Mouse (Mus musculus) olfactory bulb, adult 2 months (tissue): ENCODE data around the gene Tmem220.

Experiments
- CTCF ChIP-seq: fragments of 200-500 bp; IDR thresholded peaks from 2 replicates; pipeline ENCODE4 v1.5.1; 2012; ENCODE audit warnings: low read depth, mild to moderate bottlenecking, low read length, moderate library complexity; ENCODE audit not compliant: insufficient read depth
- POLR2A ChIP-seq: fragments of 200-500 bp; IDR thresholded peaks from 2 replicates; pipeline ENCODE4 v1.6.1; 2012; ENCODE audit warnings: mild to moderate bottlenecking, low read depth, low read length, moderate library complexity; ENCODE audit not compliant: insufficient read depth

DNA sequence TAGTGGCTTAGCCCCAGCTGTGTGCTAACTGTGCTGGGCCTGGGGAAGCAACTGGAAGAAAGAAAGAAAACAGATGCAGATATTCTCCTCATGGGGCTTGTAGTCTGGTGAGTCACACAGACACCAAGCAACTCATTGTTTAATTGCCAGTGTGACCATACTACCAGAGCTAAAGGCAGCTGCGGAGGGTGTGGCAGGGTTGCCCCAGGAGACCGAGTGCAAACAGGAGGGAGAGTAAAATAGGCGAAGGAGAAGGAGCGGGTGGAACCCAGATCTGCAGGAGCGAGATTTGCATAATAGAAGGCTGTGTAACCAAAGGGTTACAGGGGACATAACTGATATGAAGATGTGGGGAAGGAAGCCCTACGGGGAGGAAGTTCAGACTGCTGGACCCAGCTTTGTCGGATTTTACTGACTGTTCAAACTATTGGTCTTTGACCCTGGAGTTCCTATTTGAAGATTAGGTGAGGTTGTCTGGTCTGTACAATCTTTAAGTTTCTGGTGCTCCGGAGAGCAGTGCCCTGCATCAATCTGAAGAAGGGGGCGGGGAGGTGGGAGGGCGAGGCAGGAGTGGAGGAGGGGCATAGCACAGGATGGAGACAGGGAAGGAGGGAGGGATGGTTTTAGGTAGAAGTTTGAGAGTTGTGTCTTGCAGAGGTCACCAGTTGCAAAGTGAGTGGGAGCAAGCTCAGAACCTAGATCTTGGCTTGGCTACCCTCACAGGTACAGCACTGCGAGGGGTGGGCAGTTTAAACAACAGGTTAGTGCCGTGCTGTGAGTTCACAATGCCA lies 7.0 kb upstream of the Tmem220 start:
- TF ChIP-seq CTCF = no peak
- no peak for TF ChIP-seq POLR2A
